Mouse (Mus musculus): Measurements from ENCODE around the gene Lcn3. TPM values are rescaled to one million over a fixed set of nuclear protein-coding genes. Genes with fewer than 3 reads are reported as not detected.
"Not testable (repeated sequence)": the region's sequence is repeated elsewhere in the genome, so short reads cannot be mapped to it uniquely, and the experiment has no call there.

Gene Lcn3
- not detected in 2 replicates for polyA plus RNA-seq (2015; fragmentation: Nextera tagmentation; extraction: Ambion mirVana)

DNA sequence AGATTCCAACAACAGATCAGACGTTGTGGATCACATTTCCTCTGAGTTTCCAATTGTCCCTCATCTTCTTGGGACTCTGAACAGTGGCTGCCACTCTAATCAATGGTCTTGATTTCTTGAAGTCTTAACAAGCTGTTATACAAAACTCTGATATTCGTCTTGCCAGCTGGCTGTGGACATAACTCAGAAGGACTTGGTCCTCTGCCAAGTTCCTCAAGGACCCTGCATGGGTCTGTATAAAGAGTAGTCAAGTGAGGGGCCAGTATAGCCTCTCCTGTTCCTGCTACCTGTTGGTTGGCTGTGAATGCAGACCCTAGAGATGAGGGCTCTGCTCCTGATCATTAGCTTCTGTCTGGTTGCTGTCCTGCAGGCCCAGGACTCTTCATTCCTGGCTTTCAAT lies at the start of gene Lcn3:
Gene Lcn3, plus strand, starts transcription at position 301 of the 400 bp plus-strand sequence.
- Histone ChIP-seq H3K4me1 (no peaks in the 10 kb centered on the region), H3K9ac (no peak within 1 kb of the TSS), H3K4me3 (no peak within 1 kb of the TSS), H3K36me3 (no peaks in the 10 kb centered on the region), H3K9me3 (no peaks in the 10 kb centered on the region), H3K4me2 (no peak within 1 kb of the TSS), H3K27me3 (replicated peaks) (no peaks in the 10 kb centered on the region; the same call in 1 of the 2 replicates), H3K27ac (replicated peaks) (no peak within 1 kb of the TSS)
- ATAC-seq (ENCODE audit: extremely low read depth, insufficient number of reproducible peaks, low FRiP score, low TSS enrichment), result no peak
- 44% methylated on average over 2 of the region's 2 CpGs for WGBS

DNA sequence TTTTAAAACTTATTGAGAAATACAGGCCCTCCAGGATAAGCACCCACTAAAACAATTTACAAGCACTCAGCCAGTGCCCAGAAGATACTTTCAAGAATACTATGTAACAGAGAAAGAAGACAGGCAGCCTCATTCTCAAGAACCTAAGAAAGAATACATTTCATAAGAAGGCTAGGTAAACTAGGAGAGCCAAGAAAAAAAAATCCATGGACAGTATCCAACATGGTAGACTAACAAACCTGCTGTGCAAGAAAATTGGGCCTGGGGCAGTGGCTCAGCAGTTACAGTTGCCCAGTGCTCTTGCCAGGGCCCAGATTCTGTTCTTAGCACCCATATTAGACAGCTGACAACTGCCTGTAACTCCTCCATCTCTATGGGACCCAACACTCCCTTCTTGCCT lies 48.1 kb upstream of the Lcn3 start:
- H3K27ac ChIP-seq (replicated peaks), result no peak overlapping the region
- no peaks in the 10 kb centered on the region for H3K27me3 ChIP-seq (replicated peaks)
- H3K4me3 ChIP-seq, result no peak overlapping the region
- no peaks in the 10 kb centered on the region for H3K4me1 ChIP-seq
- no peak for ATAC-seq (ENCODE audit: extremely low read depth, insufficient number of reproducible peaks, low FRiP score, low TSS enrichment)
- H3K36me3 ChIP-seq, result no peaks in the 10 kb centered on the region
- H3K4me2 ChIP-seq, result no peak overlapping the region
- H3K9ac ChIP-seq, result no peak overlapping the region
- H3K9me3 ChIP-seq, result peaks cover 5% of the 10 kb centered on the region; the same call in 1 of the 2 replicates

DNA sequence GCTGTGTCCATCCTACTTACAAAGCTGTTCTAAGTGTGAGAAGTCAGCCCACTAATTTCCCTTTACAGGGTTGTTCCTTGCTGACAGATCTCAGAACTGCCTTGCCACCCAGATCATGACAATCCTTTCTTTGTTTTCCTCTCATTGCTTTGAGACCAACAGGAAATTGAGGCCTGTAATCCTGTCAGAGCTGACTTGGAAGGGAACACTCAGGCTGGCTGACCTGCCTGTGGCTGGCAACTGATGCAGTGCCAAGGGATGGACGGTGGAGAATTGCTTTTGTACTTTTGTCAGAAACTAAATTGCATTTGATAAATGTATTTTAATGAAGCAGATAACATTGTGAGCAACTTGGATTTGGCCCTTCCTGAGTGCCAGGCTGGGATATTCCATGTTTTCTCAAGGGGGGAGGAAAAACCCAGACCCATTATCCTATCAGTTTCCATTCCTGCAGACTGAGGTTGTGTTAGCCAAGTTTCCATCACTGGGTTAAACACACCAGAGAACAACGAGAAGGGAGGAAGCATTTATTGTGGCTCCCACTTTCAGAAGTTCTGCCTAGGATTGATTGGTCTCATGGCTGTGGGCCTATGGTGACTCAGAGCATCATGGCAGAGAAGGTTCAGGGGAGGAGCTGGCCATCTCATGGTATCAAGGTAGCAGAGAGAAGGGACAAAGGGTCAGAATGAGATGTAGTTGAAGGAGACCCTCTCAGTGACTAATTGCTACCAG lies 32.0 kb upstream of the Lcn3 start:
- Histone ChIP-seq H3K27ac (replicated peaks) (peak overlapping the region; percentile 6), H3K4me2 (no peak overlapping the region), H3K36me3 (no peaks in the 10 kb centered on the region), H3K4me1 (no peaks in the 10 kb centered on the region), H3K4me3 (no peak overlapping the region), H3K9me3 (0 out of 2 replicates have a peak, but pooled peaks cover 3% of the 10 kb centered on the region), H3K9ac (no peak overlapping the region), H3K27me3 (replicated peaks) (no peaks in the 10 kb centered on the region)
- WGBS, result 41% methylated on average over 2 of the region's 2 CpGs
- ATAC-seq (ENCODE audit: extremely low read depth, insufficient number of reproducible peaks, low FRiP score, low TSS enrichment), result no peak

DNA sequence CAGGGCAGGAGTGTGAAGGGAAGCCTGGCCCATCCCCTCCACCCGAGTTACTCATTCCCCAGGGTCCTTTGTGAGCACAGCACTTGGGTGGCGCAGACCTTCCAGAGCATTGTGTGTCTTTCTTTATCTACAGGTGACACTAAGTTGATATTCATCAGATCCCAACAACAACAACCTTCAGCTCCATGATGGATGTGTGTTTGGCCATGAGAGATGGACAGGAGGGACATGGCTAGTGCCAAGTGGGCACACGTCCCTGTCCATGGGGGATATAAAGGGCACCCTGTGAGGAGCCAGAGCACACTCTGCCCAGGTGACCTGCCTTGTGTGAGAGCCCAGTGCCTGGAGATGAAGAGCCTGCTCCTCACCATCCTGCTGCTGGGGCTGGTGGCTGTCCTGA lies 28.7 kb upstream of the Lcn3 start, which contains the start of gene Obp2b:
Gene Obp2b, plus strand, starts transcription at position 301 of the 400 bp plus-strand sequence.
- not testable (repeated sequence) for H3K27ac ChIP-seq (replicated peaks); H3K27me3 ChIP-seq (replicated peaks); H3K9me3 ChIP-seq; H3K4me2 ChIP-seq; ATAC-seq (ENCODE audit: extremely low read depth, insufficient number of reproducible peaks, low FRiP score, low TSS enrichment); H3K36me3 ChIP-seq; H3K9ac ChIP-seq; H3K4me3 ChIP-seq; H3K4me1 ChIP-seq
- WGBS, result 65% methylated on average over 3 of the region's 3 CpGs

DNA sequence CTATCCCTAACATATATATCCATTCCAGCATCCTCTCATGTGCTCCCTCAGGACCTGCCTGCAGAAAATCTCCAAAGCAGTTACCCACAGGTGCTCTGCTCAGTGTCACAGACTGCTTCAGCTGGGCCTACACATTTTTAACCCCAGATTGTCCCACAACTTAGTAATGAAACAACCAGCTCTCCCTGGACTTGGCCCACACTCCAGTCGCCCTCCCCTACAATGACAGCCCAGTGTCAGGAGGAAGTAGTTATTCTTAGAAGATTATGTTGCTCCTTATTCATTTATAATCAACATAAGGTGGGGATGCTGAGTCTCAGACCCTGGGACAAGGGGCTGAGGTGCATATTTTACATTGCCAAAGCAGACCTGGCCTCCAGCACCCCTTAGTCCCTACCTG lies 23.7 kb upstream of the Lcn3 start:
- H3K9me3 ChIP-seq, result no peaks in the 10 kb centered on the region
- 58% methylated on average over 1 of the region's 1 CpGs for WGBS
- H3K4me1 ChIP-seq, result no peaks in the 10 kb centered on the region
- no peak for ATAC-seq (ENCODE audit: extremely low read depth, insufficient number of reproducible peaks, low FRiP score, low TSS enrichment)
- no peak overlapping the region for H3K9ac ChIP-seq
- no peak overlapping the region for H3K27ac ChIP-seq (replicated peaks)
- no peaks in the 10 kb centered on the region for H3K36me3 ChIP-seq
- no peaks in the 10 kb centered on the region for H3K27me3 ChIP-seq (replicated peaks)
- H3K4me3 ChIP-seq, result no peak overlapping the region
- H3K4me2 ChIP-seq, result no peak overlapping the region

DNA sequence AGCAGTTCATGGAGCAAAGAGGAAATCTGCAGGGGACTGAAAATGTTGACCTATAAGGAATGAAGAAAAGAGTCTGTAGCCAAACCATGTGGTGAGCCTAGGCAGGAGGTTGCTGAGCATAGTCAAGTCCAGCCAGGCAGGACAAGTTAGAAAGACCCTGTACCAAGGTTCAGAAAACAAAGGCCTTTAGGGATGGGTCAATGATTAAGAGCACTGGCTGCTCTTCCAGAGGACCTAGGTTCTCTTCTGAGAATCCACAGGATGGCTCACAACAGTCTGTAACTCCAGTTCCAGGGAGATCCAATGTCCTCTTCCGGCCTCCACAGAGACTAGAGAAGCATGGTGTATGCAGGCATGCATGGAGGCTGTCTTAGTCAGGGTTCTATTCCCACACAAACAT lies 11.2 kb upstream of the Lcn3 start:
- Histone ChIP-seq H3K9ac (no peak overlapping the region), H3K27ac (replicated peaks) (no peak overlapping the region), H3K36me3 (no peaks in the 10 kb centered on the region), H3K4me1 (no peaks in the 10 kb centered on the region), H3K4me2 (no peak overlapping the region), H3K27me3 (replicated peaks) (no peaks in the 10 kb centered on the region), H3K9me3 (peaks cover 11% of the 10 kb centered on the region), H3K4me3 (no peak overlapping the region)
- ATAC-seq (ENCODE audit: extremely low read depth, insufficient number of reproducible peaks, low FRiP score, low TSS enrichment), result no peak
- WGBS, result 88% methylated on average over 1 of the region's 1 CpGs

DNA sequence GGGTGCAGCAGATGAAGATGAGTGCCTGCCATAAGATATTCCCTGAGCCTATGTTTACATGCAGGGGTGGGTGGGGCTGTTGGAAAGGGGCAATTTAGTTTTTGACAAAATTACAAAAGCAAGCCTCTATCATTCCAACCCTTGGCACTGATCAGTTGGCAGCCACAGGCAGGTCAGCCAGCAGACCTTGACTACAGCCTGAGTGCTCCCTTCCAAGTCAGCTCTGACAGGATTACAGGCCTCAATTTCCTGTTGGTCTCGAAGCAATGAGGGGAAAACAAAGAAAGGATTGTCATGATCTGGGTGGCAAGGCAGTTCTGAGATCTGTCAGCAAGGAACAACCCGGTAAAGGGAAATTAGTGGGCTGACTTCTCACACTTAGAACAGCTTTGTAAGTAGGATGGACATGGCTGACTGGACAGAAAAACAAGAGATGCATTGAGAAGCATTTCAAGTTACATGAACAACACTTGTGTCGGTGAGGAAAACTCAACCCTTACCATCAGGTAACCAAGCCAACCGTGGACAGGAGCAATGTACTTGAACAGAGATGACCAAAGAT lies 7.2 kb upstream of the Lcn3 start:
- no peak for ATAC-seq (ENCODE audit: extremely low read depth, insufficient number of reproducible peaks, low FRiP score, low TSS enrichment)
- H3K4me3 ChIP-seq, result no peak overlapping the region
- no peaks in the 10 kb centered on the region for H3K4me1 ChIP-seq
- no peak overlapping the region for H3K27ac ChIP-seq (replicated peaks)
- H3K9me3 ChIP-seq, result peaks cover 11% of the 10 kb centered on the region
- H3K36me3 ChIP-seq, result no peaks in the 10 kb centered on the region
- H3K9ac ChIP-seq, result no peak overlapping the region
- WGBS, result 53% methylated on average over 4 of the region's 4 CpGs
- no peak overlapping the region for H3K4me2 ChIP-seq
- H3K27me3 ChIP-seq (replicated peaks), result no peaks in the 10 kb centered on the region

DNA sequence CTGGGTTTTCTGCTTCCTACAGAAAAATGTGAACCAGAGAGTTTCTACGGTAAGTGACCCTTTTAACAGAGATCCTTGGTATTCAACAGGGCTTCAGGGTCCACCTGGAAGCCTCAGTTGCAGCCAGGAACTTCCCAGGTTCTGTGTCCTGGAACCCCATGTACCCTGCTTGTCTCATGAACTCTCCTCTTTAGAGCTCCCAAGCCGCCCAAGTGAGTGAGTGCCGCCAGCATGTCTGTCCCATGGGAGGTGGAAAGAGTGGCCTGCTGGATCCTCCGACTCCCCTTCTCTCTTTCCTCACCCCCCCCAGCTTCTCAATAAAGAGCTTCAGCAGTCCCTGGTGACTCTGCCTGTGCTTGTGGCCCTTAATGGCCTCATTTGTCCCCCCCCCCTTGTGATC lies 2.4 kb downstream of the Lcn3 start:
- H3K27me3 ChIP-seq (replicated peaks), result no peaks in the 10 kb centered on the region; the same call in 1 of the 2 replicates
- no peaks in the 10 kb centered on the region for H3K4me1 ChIP-seq
- no peak overlapping the region for H3K9ac ChIP-seq
- no peak for ATAC-seq (ENCODE audit: extremely low read depth, insufficient number of reproducible peaks, low FRiP score, low TSS enrichment)
- no peaks in the 10 kb centered on the region for H3K9me3 ChIP-seq
- no peaks in the 10 kb centered on the region for H3K36me3 ChIP-seq
- WGBS, result 61% methylated on average over 4 of the region's 4 CpGs
- H3K4me3 ChIP-seq, result no peak overlapping the region
- no peak overlapping the region for H3K27ac ChIP-seq (replicated peaks)
- H3K4me2 ChIP-seq, result no peak overlapping the region

DNA sequence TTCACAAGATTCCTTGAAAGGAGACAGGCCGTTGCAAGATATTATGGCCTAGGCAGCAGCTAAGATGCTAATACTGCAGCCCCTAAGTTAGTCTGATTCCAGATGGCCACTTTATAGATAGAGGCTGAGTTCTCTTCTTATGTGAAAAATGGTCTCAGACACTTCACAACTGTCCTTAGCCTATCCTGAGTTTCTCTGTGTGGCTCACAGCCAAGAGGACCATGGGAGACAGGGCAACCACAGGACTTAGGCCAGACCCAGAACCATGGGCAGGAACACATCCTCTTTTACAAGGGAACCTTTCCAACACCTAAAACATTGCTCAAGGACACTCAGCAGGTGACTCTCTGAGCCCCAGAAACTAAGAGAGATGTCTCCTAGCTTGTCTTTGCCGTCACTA lies 8.1 kb downstream of the Lcn3 start:
- Histone ChIP-seq H3K27me3 (replicated peaks) (no peaks in the 10 kb centered on the region), H3K4me2 (no peak overlapping the region), H3K27ac (replicated peaks) (no peak overlapping the region), H3K9ac (no peak overlapping the region), H3K36me3 (no peaks in the 10 kb centered on the region), H3K4me3 (no peak overlapping the region), H3K4me1 (no peaks in the 10 kb centered on the region), H3K9me3 (no peaks in the 10 kb centered on the region)
- ATAC-seq (ENCODE audit: extremely low read depth, insufficient number of reproducible peaks, low FRiP score, low TSS enrichment), result no peak
- 73% methylated on average over 2 of the region's 2 CpGs for WGBS

DNA sequence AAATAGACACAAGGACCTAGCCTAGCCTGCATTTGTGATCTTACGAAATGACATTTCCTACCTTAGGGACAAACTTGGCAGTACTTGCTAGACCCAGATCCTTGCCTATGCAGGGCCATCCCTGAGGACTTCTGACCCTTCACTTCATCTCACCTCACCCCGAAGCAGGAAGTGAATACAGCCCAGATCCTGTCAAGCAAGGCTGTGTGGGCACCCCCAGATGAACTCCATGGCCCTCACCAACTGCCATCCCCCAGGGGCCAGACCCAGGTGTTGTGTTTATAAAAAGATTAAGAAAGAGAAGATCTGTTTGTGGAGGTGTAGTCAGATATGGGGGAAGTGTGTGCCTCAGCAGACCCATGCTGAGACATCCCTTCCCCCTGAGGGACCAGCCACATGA lies 9.3 kb downstream of the Lcn3 start:
- Histone ChIP-seq H3K9me3 (no peaks in the 10 kb centered on the region), H3K9ac (no peak overlapping the region), H3K4me2 (no peak overlapping the region), H3K36me3 (no peaks in the 10 kb centered on the region), H3K4me1 (no peaks in the 10 kb centered on the region), H3K27ac (replicated peaks) (no peak overlapping the region), H3K4me3 (no peak overlapping the region), H3K27me3 (replicated peaks) (no peaks in the 10 kb centered on the region)
- no peak for ATAC-seq (ENCODE audit: extremely low read depth, insufficient number of reproducible peaks, low FRiP score, low TSS enrichment)
- 57% methylated on average over 2 of the region's 2 CpGs for WGBS

DNA sequence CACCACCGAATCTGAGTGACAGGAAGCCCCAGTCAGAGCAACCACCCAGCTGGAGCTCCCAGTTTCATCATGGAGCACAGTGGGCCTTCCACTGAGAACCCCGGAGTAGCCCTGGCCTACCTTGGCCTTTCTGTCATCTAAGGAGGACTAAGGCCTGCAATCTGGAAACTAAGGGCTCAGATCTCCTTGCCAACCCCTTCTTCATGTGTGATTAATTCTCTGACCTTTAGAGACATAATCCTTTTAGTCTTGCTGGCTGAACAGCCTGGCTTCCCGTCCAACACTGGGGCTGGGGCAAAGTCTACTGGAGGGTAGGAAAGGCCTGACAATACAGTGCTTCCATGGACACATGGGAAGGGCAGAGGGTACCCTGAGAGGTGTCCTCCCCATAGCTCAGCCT lies 10.6 kb downstream of the Lcn3 start:
- no peaks in the 10 kb centered on the region for H3K4me1 ChIP-seq
- no peak for ATAC-seq (ENCODE audit: extremely low read depth, insufficient number of reproducible peaks, low FRiP score, low TSS enrichment)
- no peak overlapping the region for H3K4me3 ChIP-seq
- 0 out of 2 replicates have a peak, but pooled peaks cover under 1% of the 10 kb centered on the region for H3K27me3 ChIP-seq (replicated peaks)
- H3K4me2 ChIP-seq, result no peak overlapping the region
- 72% methylated on average over 3 of the region's 3 CpGs for WGBS
- no peaks in the 10 kb centered on the region for H3K36me3 ChIP-seq
- no peak overlapping the region for H3K27ac ChIP-seq (replicated peaks)
- H3K9ac ChIP-seq, result no peak overlapping the region
- H3K9me3 ChIP-seq, result no peaks in the 10 kb centered on the region

DNA sequence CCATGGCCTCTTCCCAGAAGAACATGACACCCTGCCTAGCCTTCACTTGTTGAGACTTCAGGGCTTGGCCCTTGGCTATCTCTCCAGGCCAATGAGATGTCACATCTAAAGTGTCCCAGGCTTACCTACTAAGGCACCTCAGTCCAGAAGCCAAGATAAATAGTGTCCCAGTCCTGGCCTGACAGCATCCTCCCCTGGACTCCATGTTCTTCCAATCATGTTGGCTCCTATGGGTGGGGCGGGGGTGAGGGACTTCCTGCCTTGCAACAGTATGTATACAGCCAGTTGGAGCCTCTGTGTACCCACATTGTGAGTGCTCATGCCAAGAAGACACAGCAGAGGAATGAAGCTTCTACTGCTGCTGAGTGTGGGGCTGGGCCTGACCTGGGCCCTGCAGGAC lies 11.3 kb downstream of the Lcn3 start, which contains the start of gene Lcn11:
Gene Lcn11, plus strand, starts transcription at position 301 of the 400 bp plus-strand sequence.
- WGBS, result 82% methylated on average over 1 of the region's 1 CpGs
- Histone ChIP-seq H3K36me3 (no peaks in the 10 kb centered on the region), H3K4me2 (no peak within 1 kb of the TSS), H3K27me3 (replicated peaks) (0 out of 2 replicates have a peak, but pooled peaks cover 6% of the 10 kb centered on the region), H3K9me3 (no peaks in the 10 kb centered on the region), H3K9ac (no peak within 1 kb of the TSS), H3K4me1 (no peaks in the 10 kb centered on the region), H3K4me3 (no peak within 1 kb of the TSS), H3K27ac (replicated peaks) (no peak within 1 kb of the TSS)
- ATAC-seq (ENCODE audit: extremely low read depth, insufficient number of reproducible peaks, low FRiP score, low TSS enrichment), result no peak

All from heart, embryonic 13.5 days (tissue).